Mouse (Mus musculus) hindbrain, embryonic 11.5 days (tissue): ENCODE results near the gene Ptpn5. TPM values are rescaled to one million over a fixed set of nuclear protein-coding genes. Genes with fewer than 3 reads are reported as not detected.

Source experiments
- polyA plus RNA-seq: library from polyadenylated mRNA; unstranded; fragments of >200 nt; fragmentation: Nextera tagmentation; extraction: Ambion mirVana; gene quantifications from 2 replicates; pipeline ENCODE4 v1.2.1, GENCODE M21; 2014

Ptpn5 gene
- polyA plus RNA-seq, 1 experiment from 2014 or later, result 28.2 TPM

Other genes with a start within 250 kb of the Ptpn5 start
- gene Tsg101, start 213.7 kb downstream of the Ptpn5 start, polyA plus RNA-seq, result 372 and 380 TPM in 2 replicates
- 11.3 and 13.1 TPM in 2 replicates for gene Uevld, start 175.2 kb downstream of the Ptpn5 start, polyA plus RNA-seq
- not detected in 2 replicates for gene Gm9999, start 150.1 kb downstream of the Ptpn5 start, polyA plus RNA-seq
- gene Spty2d1, start 125.3 kb downstream of the Ptpn5 start, polyA plus RNA-seq, result 12.0 and 12.3 TPM in 2 replicates
- gene Tmem86a, start 83.1 kb downstream of the Ptpn5 start, polyA plus RNA-seq, result 8.7 and 10.4 TPM in 2 replicates
- gene Mrgpra6, start 71.2 kb upstream of the Ptpn5 start, polyA plus RNA-seq, result not detected in 2 replicates
- not detected in 2 replicates for gene Mrgpra9, start 119.2 kb upstream of the Ptpn5 start, polyA plus RNA-seq
- not detected in 2 replicates for gene Mrgpra1, start 220.6 kb upstream of the Ptpn5 start, polyA plus RNA-seq